ENCODE assay signal across 25 mouse cellular contexts in the genomic region with DNA sequence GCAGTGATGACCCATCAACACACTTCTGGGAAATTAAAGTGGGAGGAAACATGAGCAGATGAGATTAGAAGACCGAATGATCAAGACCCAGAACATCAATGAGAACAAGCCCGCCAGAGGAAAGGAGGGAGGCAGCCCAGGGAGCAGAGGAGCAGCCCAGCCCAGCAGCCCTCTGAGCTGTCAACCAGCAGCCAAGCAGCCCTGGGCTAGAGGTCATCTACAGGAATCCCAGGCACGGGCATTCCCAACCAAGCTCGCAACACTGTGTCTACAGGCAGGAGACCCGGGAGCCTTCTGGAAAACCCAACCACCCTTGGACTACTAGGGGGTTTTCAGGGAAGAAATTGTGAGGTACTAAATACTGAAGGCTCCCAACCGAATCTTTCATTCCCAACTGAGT. TPM values are rescaled to one million over a fixed set of nuclear protein-coding genes. Genes with fewer than 3 reads are reported as not detected.
DNase-seq lines count a peak whose midpoint lies in the region; ATAC-seq lines count a peak whose summit lies in the region.
"Had no signal": no experiment of that assay in that cellular context is flagged by ENCODE, and none has a peak within 500 bp of the region (broad histone marks: within the 10 kb centered on the region; RNA-seq: fewer than 3 reads in every experiment).

No protein-coding gene starts in this region.

- no peak overlapping the region; the same call in 1 of the 2 replicates for H3K9ac ChIP-seq in heart, embryonic 13.5 days
- no peak overlapping the region for H3K9ac ChIP-seq in kidney, embryonic 15.5 days
- H3K9ac ChIP-seq: embryonic facial prominence, embryonic 13.5 days; forebrain, embryonic 12.5 days; forebrain, embryonic 15.5 days; hindbrain, embryonic 12.5 days; hindbrain, embryonic 15.5 days had no signal

- no peak for DNase-seq in heart, postnatal 4 days
- DNase-seq in kidney, adult 8-10 months: no peak
- peak; percentile 28 for DNase-seq in adipocyte (ENCODE audit: low spot score)
- DNase-seq in adrenal gland, adult 18-20 months (ENCODE audit: low spot score in 2 of 2): no peak
- DNase-seq: adrenal gland, postnatal 14 days; cerebellum, adult 11 months; cerebellum, adult 2 months; cerebellum, adult 9-11 months; cerebellum, postnatal 36 days; embryo, embryonic 11 days; gastrocnemius, postnatal 25 days; heart, postnatal 14 days had no signal

- H3K27me3 ChIP-seq in heart, embryonic 13.5 days (replicated peaks): no peaks in the 10 kb centered on the region
- no peaks in the 10 kb centered on the region for H3K27me3 ChIP-seq in kidney, embryonic 15.5 days
- no peaks in the 10 kb centered on the region for H3K27me3 ChIP-seq in megakaryocyte, embryonic 14.5 days (replicated peaks)
- H3K27me3 ChIP-seq: embryonic facial prominence, embryonic 13.5 days; forebrain, embryonic 12.5 days; forebrain, embryonic 15.5 days; hindbrain, embryonic 12.5 days; hindbrain, embryonic 15.5 days had no signal

- peak overlapping the region; percentile 12; the same call in 1 of the 2 replicates for H3K27ac ChIP-seq in heart, embryonic 13.5 days (replicated peaks)
- 0 out of 2 replicates have a peak overlapping the region, but pooled peaks have one; percentile 19 for H3K27ac ChIP-seq in kidney, embryonic 15.5 days
- H3K27ac ChIP-seq: embryonic facial prominence, embryonic 10.5 days; embryonic facial prominence, embryonic 13.5 days; forebrain, embryonic 12.5 days; forebrain, embryonic 15.5 days; hindbrain, embryonic 12.5 days; hindbrain, embryonic 15.5 days had no signal

- no peak for ATAC-seq in heart, embryonic 13.5 days (ENCODE audit: extremely low read depth, insufficient number of reproducible peaks, low FRiP score, low TSS enrichment)
- no peak for ATAC-seq in kidney, embryonic 15.5 days (replicated peaks; ENCODE audit: low FRiP score)
- ATAC-seq in megakaryocyte, adult 5-6 weeks (ENCODE audit: poor library complexity, severe bottlenecking): no peak
- ATAC-seq: CD4-positive, CD25-positive, alpha-beta regulatory T cell, adult 4 months; forebrain, embryonic 15.5 days; intestine, postnatal 0 days had no signal

- H3K4me1 ChIP-seq in heart, embryonic 13.5 days: peaks cover 66% of the 10 kb centered on the region
- peaks cover 47% of the 10 kb centered on the region for H3K4me1 ChIP-seq in kidney, embryonic 15.5 days
- H3K4me1 ChIP-seq in megakaryocyte, embryonic 14.5 days: peaks cover 99% of the 10 kb centered on the region

- 0 out of 2 replicates have a peak, but pooled peaks cover 2% of the 10 kb centered on the region for H3K36me3 ChIP-seq in heart, embryonic 13.5 days
- H3K36me3 ChIP-seq in kidney, embryonic 15.5 days: no peaks in the 10 kb centered on the region
- H3K36me3 ChIP-seq in megakaryocyte, embryonic 14.5 days (replicated peaks; ENCODE audit: low read length): peaks cover 58% of the 10 kb centered on the region
- H3K36me3 ChIP-seq: embryonic facial prominence, embryonic 10.5 days; embryonic facial prominence, embryonic 13.5 days; forebrain, embryonic 12.5 days; forebrain, embryonic 15.5 days; hindbrain, embryonic 12.5 days; hindbrain, embryonic 15.5 days had no signal

- H3K4me3 ChIP-seq in heart, embryonic 13.5 days: no peak overlapping the region
- no peak overlapping the region for H3K4me3 ChIP-seq in kidney, embryonic 15.5 days (replicated peaks)
- H3K4me3 ChIP-seq in megakaryocyte, embryonic 14.5 days (replicated peaks): peak overlapping the region; percentile 89
- H3K4me3 ChIP-seq: embryonic facial prominence, embryonic 10.5 days; embryonic facial prominence, embryonic 13.5 days; erythroblast, embryonic 14.5 days; forebrain, embryonic 12.5 days; forebrain, embryonic 15.5 days; hindbrain, embryonic 12.5 days; hindbrain, embryonic 15.5 days had no signal

- H3K4me2 ChIP-seq in heart, embryonic 13.5 days: no peak overlapping the region
- no peak overlapping the region for H3K4me2 ChIP-seq in kidney, embryonic 15.5 days
- H3K4me2 ChIP-seq: embryonic facial prominence, embryonic 13.5 days; forebrain, embryonic 12.5 days; forebrain, embryonic 15.5 days; hindbrain, embryonic 12.5 days; hindbrain, embryonic 15.5 days had no signal

- no peaks in the 10 kb centered on the region for H3K9me3 ChIP-seq in heart, embryonic 13.5 days
- H3K9me3 ChIP-seq in kidney, embryonic 15.5 days (replicated peaks): no peaks in the 10 kb centered on the region
- no peaks in the 10 kb centered on the region for H3K9me3 ChIP-seq in megakaryocyte, embryonic 14.5 days
- H3K9me3 ChIP-seq: embryonic facial prominence, embryonic 10.5 days; embryonic facial prominence, embryonic 13.5 days; forebrain, embryonic 12.5 days; forebrain, embryonic 15.5 days; hindbrain, embryonic 12.5 days; hindbrain, embryonic 15.5 days had no signal

- 29% methylated on average over 6 of the region's 6 CpGs for WGBS in heart, embryonic 13.5 days
- WGBS in kidney, embryonic 15.5 days: 49% methylated on average over 6 of the region's 6 CpGs

RNA-seq across cellular contexts. Expression of gene Ppcdc, which starts 15.9 kb away (rescaled TPM):
- 15.0 and 18.7 TPM in 2 replicates for polyA plus RNA-seq in heart, embryonic 13.5 days (2015; fragmentation: Nextera tagmentation; extraction: Ambion mirVana)
- 1 to 10 TPM; 8.3 TPM for total RNA-seq in heart, postnatal 4 days (2021)
- 25.8 and 30.3 TPM in 2 replicates for polyA plus RNA-seq in kidney, embryonic 15.5 days (2015; fragmentation: Nextera tagmentation; extraction: Ambion mirVana)
- 20.9 and 74.6 TPM in 2 replicates for polyA plus RNA-seq in megakaryocyte, embryonic 14.5 days (2012; ENCODE audit: insufficient read depth, low replicate concordance)
- 15.6 and 19.2 TPM in 2 replicates for total RNA-seq in megakaryocyte, adult 5-6 weeks (2015)
- total RNA-seq in megakaryocyte, adult 5-6 weeks (2017): 14.5 and 19.2 TPM in 2 replicates
- 10 to 100 TPM; 15.0 to 18.0 TPM for total RNA-seq in adrenal gland, adult 18-20 months (2021)

RNA-seq across cellular contexts. Expression of gene Scamp5, which starts 43.8 kb away (rescaled TPM):
- 9.8 and 10.0 TPM in 2 replicates for polyA plus RNA-seq in heart, embryonic 13.5 days (2015; fragmentation: Nextera tagmentation; extraction: Ambion mirVana)
- 10 to 100 TPM; 11.6 to 11.7 TPM for total RNA-seq in heart, postnatal 4 days (2021)
- 15.1 and 15.9 TPM in 2 replicates for polyA plus RNA-seq in kidney, embryonic 15.5 days (2015; fragmentation: Nextera tagmentation; extraction: Ambion mirVana)
- 14.1 and 30.9 TPM in 2 replicates for polyA plus RNA-seq in megakaryocyte, embryonic 14.5 days (2012; ENCODE audit: insufficient read depth, low replicate concordance)
- 0.30 and 0.33 TPM in 2 replicates for total RNA-seq in megakaryocyte, adult 5-6 weeks (2015)
- 0.04 and 0.28 TPM in 2 replicates for total RNA-seq in megakaryocyte, adult 5-6 weeks (2017)
- total RNA-seq in adrenal gland, adult 18-20 months (2021): 10 to 100 TPM in 1 of 2 experiments, 1 to 10 TPM in 1; 7.5 to 13.7 TPM

Comparison
In these comparisons a context has a peak if more than half of its experiments do, and no peak if none do; other contexts are left out.
1. RNA of gene Scamp5, which starts 43.8 kb away (total RNA-seq): 7.5 to 13.7 TPM in adrenal gland, adult 18-20 months and 11.6 to 11.7 TPM in heart, postnatal 4 days; 0.04 to 0.33 TPM in megakaryocyte, adult 5-6 weeks; every median in the first group is over 4 times any median in the second.